Mouse (Mus musculus): ENCODE results near the gene Tasp1. TPM values are rescaled to one million over a fixed set of nuclear protein-coding genes. Genes with fewer than 3 reads are reported as not detected.
"Not testable (repeated sequence)": the region's sequence is repeated elsewhere in the genome, so short reads cannot be mapped to it uniquely, and the experiment has no call there.

The Tasp1 gene
- 10 to 100 TPM; 34.5 to 37.9 TPM for total RNA-seq (2021)

GRCm38 (mm10) chr2:140066353-140067314, at the start of gene Tasp1:
Tasp1 (minus strand) TSS chr2:140066805.
- intact Hi-C loops (cut with DNase I): loop anchor here (10.0 kb wide), 1 partner anchor 98 kb away; no protein-coding TSS in a partner anchor
- DNase-seq (ENCODE audit: low spot score in 2 of 2): peak; percentile 95 to 96

GRCm38 (mm10) chr2:140113851-140114250, 47.2 kb upstream of the Tasp1 start:
- intact Hi-C loops (cut with DNase I): no loop called here
- peak; percentile 26 to 37 for DNase-seq (ENCODE audit: low spot score in 2 of 2)

GRCm38 (mm10) chr2:140108945-140109344, 42.3 kb upstream of the Tasp1 start:
- no peak for DNase-seq (ENCODE audit: low spot score in 2 of 2)
- intact Hi-C loops (cut with DNase I): no loop called here

- intact Hi-C loops (cut with DNase I): no loop called here
- DNase-seq (ENCODE audit: low spot score in 2 of 2): no peak
Measured at GRCm38 (mm10) chr2:140107641-140108040, 41.0 kb upstream of the Tasp1 start.

GRCm38 (mm10) chr2:140104951-140105350, 38.3 kb upstream of the Tasp1 start:
- intact Hi-C loops (cut with DNase I): no loop called here
- peak; percentile 4 to 6 for DNase-seq (ENCODE audit: low spot score in 2 of 2)

GRCm38 (mm10) chr2:140100551-140101474, 34.2 kb upstream of the Tasp1 start:
- intact Hi-C loops (cut with DNase I): no loop called here

GRCm38 (mm10) chr2:140099971-140100370, 33.4 kb upstream of the Tasp1 start:
- intact Hi-C loops (cut with DNase I): no loop called here
- no peak for DNase-seq (ENCODE audit: low spot score in 2 of 2)

More at GRCm38 (mm10) chr2:140100551-140101474, 34.2 kb upstream of the Tasp1 start:
- DNase-seq (ENCODE audit: low spot score in 2 of 2): no peak

GRCm38 (mm10) chr2:140097131-140097591, 30.6 kb upstream of the Tasp1 start:
- DNase-seq (ENCODE audit: low spot score in 2 of 2): no peak

GRCm38 (mm10) chr2:140096034-140096433, 29.4 kb upstream of the Tasp1 start:
- intact Hi-C loops (cut with DNase I): no loop called here
- DNase-seq (ENCODE audit: low spot score in 2 of 2): no peak

More at GRCm38 (mm10) chr2:140097131-140097591, 30.6 kb upstream of the Tasp1 start:
- intact Hi-C loops (cut with DNase I): no loop called here

- intact Hi-C loops (cut with DNase I): no loop called here
- DNase-seq (ENCODE audit: low spot score in 2 of 2): no peak
Measured at GRCm38 (mm10) chr2:140093433-140093832, 26.8 kb upstream of the Tasp1 start.

- DNase-seq (ENCODE audit: low spot score in 2 of 2): no peak
- intact Hi-C loops (cut with DNase I): no loop called here
Measured at GRCm38 (mm10) chr2:140084245-140084644, 17.6 kb upstream of the Tasp1 start.

GRCm38 (mm10) chr2:140080747-140081577, 14.4 kb upstream of the Tasp1 start:
- DNase-seq (ENCODE audit: low spot score in 2 of 2): no peak
- intact Hi-C loops (cut with DNase I): no loop called here

- intact Hi-C loops (cut with DNase I); DNase-seq (ENCODE audit: low spot score in 2 of 2): not testable (repeated sequence)
Measured at GRCm38 (mm10) chr2:140079284-140079683, 12.7 kb upstream of the Tasp1 start.

GRCm38 (mm10) chr2:140078600-140079280, 12.1 kb upstream of the Tasp1 start:
- no peak for DNase-seq (ENCODE audit: low spot score in 2 of 2)
- intact Hi-C loops (cut with DNase I): no loop called here

GRCm38 (mm10) chr2:140077476-140077875, 10.9 kb upstream of the Tasp1 start:
- intact Hi-C loops (cut with DNase I): no loop called here
- DNase-seq (ENCODE audit: low spot score in 2 of 2): no peak

- intact Hi-C loops (cut with DNase I): no loop called here
- no peak for DNase-seq (ENCODE audit: low spot score in 2 of 2)
Measured at GRCm38 (mm10) chr2:140075150-140075549, 8.5 kb upstream of the Tasp1 start.

GRCm38 (mm10) chr2:140067516-140067915, 911 bp upstream of the Tasp1 start:
- DNase-seq (ENCODE audit: low spot score in 2 of 2): no peak
- intact Hi-C loops (cut with DNase I): loop anchor here (10.0 kb wide), 1 partner anchor 97 kb away; no protein-coding TSS in a partner anchor

- intact Hi-C loops (cut with DNase I): loop anchor here (10.0 kb wide), 1 partner anchor 99 kb away; no protein-coding TSS in a partner anchor
- no peak for DNase-seq (ENCODE audit: low spot score in 2 of 2)
Measured at GRCm38 (mm10) chr2:140065676-140066075, 929 bp downstream of the Tasp1 start.
